Mouse (Mus musculus): ENCODE data around the gene Sppl3. TPM values are rescaled to one million over a fixed set of nuclear protein-coding genes. Genes with fewer than 3 reads are reported as not detected.

The Sppl3 gene
- total RNA-seq, 2 experiments from 2014 or later, result 21.7 to 43.9 TPM

DNA sequence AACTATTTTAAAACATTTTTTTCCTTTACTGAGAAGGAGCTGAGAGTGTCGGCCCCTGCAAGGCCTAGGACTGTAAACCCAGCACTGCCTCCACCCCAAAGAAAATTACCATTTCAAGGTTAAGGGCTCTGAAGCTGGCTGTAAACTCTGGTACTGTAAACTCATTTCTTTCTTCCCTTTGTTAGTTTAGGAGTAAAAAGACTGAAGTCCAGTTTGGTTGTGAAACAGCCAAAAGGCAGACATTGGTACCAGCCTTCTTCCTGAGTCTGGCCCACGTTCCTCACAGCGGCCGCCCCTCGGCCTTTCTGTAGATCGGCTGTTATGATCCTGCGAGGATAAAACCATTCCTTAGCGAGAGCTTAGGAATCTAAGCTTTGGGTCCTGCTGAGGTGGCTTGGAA is 103.6 kb downstream of the Sppl3 start:
- ATAC-seq (replicated peaks; ENCODE audit: poor library complexity, severe bottlenecking), result no peak

- ATAC-seq (replicated peaks; ENCODE audit: poor library complexity, severe bottlenecking), result no peak
Observed at GRCm38 (mm10) chr5:115116426-115116825, 105.5 kb downstream of the Sppl3 start.

- no peak for ATAC-seq (replicated peaks; ENCODE audit: poor library complexity, severe bottlenecking)
Observed at GRCm38 (mm10) chr5:115117467-115117866, 106.5 kb downstream of the Sppl3 start.

DNA sequence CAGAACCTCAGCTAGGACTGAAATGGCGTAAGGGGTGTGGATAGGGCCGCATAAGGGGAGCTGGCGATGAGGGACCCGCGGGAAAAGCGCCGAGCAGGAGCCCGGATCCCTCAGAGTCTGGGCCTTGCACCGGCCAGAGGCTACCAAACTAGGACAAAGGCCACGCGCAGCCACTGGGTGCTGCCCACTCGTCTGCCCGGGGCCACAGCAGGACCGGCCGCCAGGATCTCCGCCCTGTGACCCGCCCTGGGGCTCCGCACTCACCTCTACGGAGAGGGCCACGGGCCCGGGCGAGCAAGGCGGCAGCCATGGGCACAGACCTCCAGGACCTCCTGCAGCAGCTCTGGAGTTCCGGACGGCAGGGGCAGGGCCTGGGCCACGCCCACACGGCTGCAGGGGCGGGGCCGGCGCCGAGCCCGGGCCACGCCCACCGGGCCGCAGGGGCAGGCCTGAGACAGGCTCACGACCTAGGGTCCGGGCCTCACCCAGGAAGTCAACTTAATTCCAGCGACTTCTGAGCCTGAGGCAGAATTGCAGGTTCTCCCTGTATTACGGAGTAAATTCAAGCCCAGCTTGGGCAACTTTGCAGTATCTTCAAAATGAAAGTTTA is 108.1 kb downstream of the Sppl3 start, which contains the start of gene Acads:
Acads (minus strand) TSS at position 386 of the 610 bp plus-strand sequence.
- peak; percentile 95 for ATAC-seq (replicated peaks; ENCODE audit: poor library complexity, severe bottlenecking)

DNA sequence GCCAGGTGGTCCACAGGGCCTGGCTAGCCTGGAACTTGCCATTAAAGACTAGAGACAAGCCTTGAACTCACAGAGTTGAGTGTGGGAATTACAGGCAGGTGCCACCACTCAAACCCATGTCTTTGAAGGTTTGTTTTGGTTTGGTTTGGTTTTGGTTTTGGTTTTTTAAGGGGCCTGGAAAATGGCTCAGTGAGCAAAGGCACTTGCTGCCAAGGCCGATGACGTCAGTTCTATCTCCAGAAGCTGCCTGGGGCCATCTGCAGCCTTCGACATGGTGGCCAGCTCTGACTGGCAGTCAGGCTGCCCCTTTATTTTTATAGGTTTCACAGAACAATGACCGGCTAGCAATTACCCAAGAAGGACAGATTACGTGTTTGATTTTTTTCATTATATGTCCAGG is 110.0 kb downstream of the Sppl3 start:
- no peak for ATAC-seq (replicated peaks; ENCODE audit: poor library complexity, severe bottlenecking)

DNA sequence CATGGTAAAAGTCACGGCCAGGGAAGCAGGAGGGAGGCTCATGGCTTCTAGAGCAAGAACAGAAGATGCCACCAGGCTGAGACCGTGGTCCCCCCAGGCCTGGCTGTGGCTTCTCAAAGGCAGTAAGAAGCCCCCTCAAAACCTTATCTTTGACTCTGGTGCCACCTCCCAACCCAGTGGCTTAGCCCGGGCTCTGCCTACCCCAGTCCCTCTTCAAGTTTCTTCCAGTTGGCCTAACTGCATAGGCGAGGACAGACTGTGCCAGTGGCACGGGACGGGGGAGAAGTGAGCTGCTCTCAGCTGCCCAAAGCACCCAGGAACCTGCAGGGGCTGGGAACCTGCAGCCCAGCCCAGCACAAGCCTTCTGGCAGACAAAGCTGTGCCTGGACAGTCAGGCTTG is 113.8 kb downstream of the Sppl3 start:
- no peak for ATAC-seq (replicated peaks; ENCODE audit: poor library complexity, severe bottlenecking)

GRCm38 (mm10) chr5:115125211-115125871 is 114.4 kb downstream of the Sppl3 start:
- ATAC-seq (replicated peaks; ENCODE audit: poor library complexity, severe bottlenecking), result peak; percentile 91

DNA sequence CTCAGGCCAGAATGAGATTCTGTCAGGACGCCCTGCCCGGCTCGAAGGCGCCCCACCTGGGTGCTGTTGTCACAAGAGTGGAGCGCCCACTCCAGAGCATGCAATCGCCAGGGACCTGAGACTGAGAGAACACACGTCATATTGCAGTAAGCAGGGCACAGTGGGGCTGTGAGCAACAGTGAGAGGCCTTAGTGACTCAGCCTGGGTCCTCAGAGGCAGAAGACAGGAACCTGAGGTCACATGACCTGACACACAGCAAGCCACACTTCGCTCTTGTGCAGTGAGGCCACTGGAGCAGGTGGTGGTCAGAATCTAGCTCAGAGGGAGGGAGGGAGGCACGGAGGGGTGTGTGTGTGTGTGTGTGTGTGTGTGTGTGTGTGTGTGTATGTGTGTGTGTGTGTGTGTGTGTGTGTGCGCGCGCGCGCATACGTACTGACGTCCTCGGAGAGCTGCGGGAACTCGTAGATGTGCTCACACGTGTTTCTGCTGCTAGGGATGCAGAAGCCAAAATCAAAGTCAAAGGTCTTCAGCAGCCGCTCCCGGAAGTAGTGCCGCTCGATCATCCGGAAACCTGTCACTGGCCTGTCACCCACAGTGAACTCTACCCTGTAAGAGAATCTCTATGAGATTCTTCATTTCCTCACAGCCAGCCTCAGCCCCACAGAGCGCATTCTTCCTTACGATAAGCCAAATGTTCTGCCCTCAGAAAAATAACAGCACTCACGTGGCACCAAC is 115.8 kb downstream of the Sppl3 start:
- peak; percentile 32 for ATAC-seq (replicated peaks; ENCODE audit: poor library complexity, severe bottlenecking)

- ATAC-seq (replicated peaks; ENCODE audit: poor library complexity, severe bottlenecking), result no peak
Observed at GRCm38 (mm10) chr5:115127421-115128179, 116.7 kb downstream of the Sppl3 start.

- ATAC-seq (replicated peaks; ENCODE audit: poor library complexity, severe bottlenecking), result no peak
Observed at GRCm38 (mm10) chr5:115129328-115129727, 118.4 kb downstream of the Sppl3 start.

DNA sequence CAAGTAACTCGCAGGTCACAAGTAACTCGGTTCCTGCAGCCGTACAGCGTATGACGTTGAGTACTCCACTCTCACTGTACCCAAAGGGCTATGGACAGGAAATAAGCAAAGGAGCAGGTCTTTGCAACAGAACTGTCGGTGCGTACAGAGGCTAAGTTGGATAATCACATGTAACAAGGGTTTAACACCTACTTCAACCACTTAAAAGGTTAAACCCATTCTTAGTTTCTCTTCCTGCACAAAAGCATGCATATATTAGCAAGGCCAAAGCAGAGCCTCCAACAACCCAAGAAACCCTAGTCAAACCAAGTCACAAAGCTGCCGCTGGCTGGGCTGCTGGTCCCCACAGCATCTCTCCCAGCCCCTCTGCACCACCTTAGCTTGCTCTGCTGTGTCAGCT is 121.5 kb downstream of the Sppl3 start:
- ATAC-seq (replicated peaks; ENCODE audit: poor library complexity, severe bottlenecking), result no peak

- ATAC-seq (replicated peaks; ENCODE audit: poor library complexity, severe bottlenecking), result peak; percentile 33
Observed at GRCm38 (mm10) chr5:115133358-115134066, 122.6 kb downstream of the Sppl3 start.

DNA sequence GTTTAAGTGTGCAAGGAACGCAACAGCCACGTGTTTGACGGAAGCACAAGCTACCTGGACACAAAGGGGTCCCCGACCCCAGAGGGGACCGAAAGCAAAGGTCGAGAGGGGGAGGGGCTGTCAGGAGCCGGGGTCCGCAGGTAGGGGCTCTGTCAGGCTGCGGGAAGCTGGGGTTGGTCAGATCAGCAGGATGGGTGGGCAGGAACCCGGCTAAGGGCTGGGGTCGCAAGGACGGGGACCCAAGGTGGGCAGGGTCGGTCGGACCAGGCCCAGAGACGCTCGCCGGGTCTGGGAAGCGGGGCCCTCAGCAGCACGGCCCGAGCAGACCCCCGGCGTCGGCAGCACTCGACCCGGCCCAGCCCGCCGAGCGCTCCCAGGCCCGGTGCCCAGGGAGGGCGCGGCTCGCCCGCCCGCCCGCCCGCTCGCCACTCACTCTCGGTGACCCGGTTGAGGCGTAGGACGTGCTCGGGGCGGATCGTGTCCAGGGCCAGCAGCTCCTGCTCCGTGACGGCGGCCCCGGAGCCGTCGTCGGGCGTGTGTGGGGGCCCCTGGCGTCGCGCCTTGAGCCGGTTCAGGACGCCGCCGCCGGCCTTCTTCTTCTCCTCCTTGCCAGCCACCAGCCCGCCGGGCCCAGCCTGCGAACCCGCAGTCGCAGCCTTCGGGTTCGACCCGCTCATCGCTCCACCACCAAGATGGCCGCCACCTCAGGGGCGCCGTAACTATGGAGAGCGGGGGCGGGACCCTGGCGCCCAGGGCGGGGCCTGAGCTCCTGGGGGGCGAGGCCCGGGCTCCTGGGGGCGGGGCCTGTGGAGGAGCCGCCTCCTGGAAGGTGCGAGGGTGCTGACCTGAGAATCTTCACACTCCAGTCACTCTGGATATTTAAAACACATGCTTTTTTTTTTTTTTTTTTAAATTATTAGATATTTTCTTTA is 123.6 kb downstream of the Sppl3 start, which contains the start of gene Unc119b:
Unc119b (minus strand) TSS at position 742 of the 932 bp plus-strand sequence.
- peak; percentile 95 for ATAC-seq (replicated peaks; ENCODE audit: poor library complexity, severe bottlenecking)

- no peak for ATAC-seq (replicated peaks; ENCODE audit: poor library complexity, severe bottlenecking)
Observed at GRCm38 (mm10) chr5:115139124-115139523, 128.2 kb downstream of the Sppl3 start.

DNA sequence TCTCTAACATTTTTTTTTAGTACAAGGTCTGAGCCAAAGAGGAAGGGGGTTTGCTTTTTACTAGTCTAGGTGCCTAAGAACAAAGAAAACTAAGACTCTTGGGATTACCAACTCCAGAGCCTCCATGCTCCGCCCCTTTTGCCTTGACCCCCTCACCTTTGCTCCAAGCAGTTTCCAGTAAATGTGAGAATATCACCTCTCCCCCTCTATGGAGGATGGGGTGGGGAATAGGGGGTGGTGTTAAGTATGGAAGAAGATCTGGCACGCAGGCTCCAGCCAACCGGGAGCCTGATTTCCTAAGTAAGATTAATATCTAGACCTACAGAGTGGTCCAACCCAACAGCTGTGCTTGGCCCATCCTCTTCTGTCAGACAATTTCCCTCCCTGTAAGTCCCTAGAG is 129.8 kb downstream of the Sppl3 start:
- ATAC-seq (replicated peaks; ENCODE audit: poor library complexity, severe bottlenecking), result no peak

GRCm38 (mm10) chr5:115142166-115142697 is 131.3 kb downstream of the Sppl3 start:
- no peak for ATAC-seq (replicated peaks; ENCODE audit: poor library complexity, severe bottlenecking)

DNA sequence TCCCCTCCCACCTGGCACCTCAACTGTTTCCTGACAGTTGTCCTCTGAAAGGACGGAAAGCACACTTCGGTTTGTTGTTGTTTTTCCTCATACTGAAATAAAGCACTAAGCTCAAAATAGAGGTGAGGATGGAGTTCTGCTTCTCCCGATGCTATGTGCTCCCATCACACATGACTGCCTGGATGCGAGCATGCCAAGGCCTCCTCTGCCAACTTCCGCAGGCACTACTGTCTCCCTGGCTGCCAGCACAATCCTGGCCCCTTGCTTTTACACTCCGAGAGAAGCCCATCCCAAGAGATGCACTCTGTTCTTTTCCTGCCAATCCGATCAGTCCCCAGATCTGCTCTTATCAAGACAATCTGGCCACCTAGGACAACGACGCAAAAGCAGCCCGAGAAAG is 132.6 kb downstream of the Sppl3 start:
- no peak for ATAC-seq (replicated peaks; ENCODE audit: poor library complexity, severe bottlenecking)

GRCm38 (mm10) chr5:115144471-115144870 is 133.5 kb downstream of the Sppl3 start:
- ATAC-seq (replicated peaks; ENCODE audit: poor library complexity, severe bottlenecking), result no peak

Data from granulocyte monocyte progenitor cell, adult 5-6 weeks (primary cell).